Mouse (Mus musculus): ENCODE data around the gene Crk. TPM values are rescaled to one million over a fixed set of nuclear protein-coding genes. Genes with fewer than 3 reads are reported as not detected.
"Not testable (repeated sequence)": the region's sequence is repeated elsewhere in the genome, so short reads cannot be mapped to it uniquely, and the experiment has no call there.

Gene Crk
- polyA plus RNA-seq, 1 experiment from 2014 or later = 113 TPM

- no peaks in the 10 kb centered on the region for H3K36me3 ChIP-seq
- H3K9me3 ChIP-seq = no peaks in the 10 kb centered on the region
- WGBS = 90% methylated on average over 1 of the region's 1 CpGs
- H3K27ac ChIP-seq = no peak overlapping the region
- peaks cover 4% of the 10 kb centered on the region; the same call in 1 of the 2 replicates for H3K4me1 ChIP-seq
- DNase-seq (ENCODE audit: low spot score) = no peak
- H3K27me3 ChIP-seq (ENCODE audit: insufficient read depth, poor library complexity, severe bottlenecking) = no peaks in the 10 kb centered on the region
- H3K4me3 ChIP-seq = no peak overlapping the region
Measured at GRCm38 (mm10) chr11:75713949-75714348, 34.9 kb downstream of the Crk start.

GRCm38 (mm10) chr11:75715556-75715955 is 36.5 kb downstream of the Crk start:
- Histone ChIP-seq H3K27me3 (ENCODE audit: insufficient read depth, poor library complexity, severe bottlenecking) (no peaks in the 10 kb centered on the region), H3K36me3 (no peaks in the 10 kb centered on the region), H3K4me3 (peak overlapping the region; percentile 15; the same call in 1 of the 2 replicates), H3K9me3 (no peaks in the 10 kb centered on the region), H3K27ac (no peak overlapping the region), H3K4me1 (peaks cover 4% of the 10 kb centered on the region; the same call in 1 of the 2 replicates)
- WGBS = 18% methylated on average over 12 of the region's 12 CpGs
- DNase-seq (ENCODE audit: low spot score) = peak; percentile 70

DNA sequence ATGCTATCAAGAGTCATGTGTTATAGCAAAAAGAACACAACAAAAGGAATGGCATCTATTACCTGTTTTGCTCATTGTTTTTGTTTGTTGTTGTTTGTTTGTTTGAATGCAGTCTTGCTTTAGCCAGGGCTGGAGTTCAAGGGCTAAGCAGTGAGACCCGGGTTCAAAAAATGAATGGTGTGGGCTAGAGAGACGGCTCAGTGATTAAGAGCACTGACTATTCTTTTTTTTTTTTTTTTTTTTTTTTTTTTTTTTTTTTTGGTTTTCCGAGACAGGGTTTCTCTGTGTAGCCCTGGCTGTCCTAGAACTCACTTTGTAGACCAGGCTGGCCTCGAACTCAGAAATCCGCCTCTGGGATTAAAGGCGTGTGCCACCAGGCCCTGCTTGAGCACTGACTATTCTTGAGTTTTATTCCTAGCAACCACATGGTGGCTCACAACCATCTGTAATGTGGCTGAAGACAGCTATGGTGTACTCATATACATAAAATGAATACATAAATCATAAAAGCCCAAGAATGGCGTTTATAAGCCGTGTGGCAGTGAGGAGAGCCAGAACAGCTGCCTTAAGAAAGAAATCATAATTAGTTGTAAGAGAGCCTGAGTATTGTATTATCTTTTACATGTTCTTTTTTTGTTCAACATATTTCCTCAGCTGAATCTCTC is 37.7 kb downstream of the Crk start:
- Histone ChIP-seq H3K27me3 (ENCODE audit: insufficient read depth, poor library complexity, severe bottlenecking) (no peaks in the 10 kb centered on the region), H3K36me3 (no peaks in the 10 kb centered on the region), H3K4me3 (no peak overlapping the region), H3K9me3 (no peaks in the 10 kb centered on the region), H3K4me1 (peaks cover 4% of the 10 kb centered on the region; the same call in 1 of the 2 replicates), H3K27ac (no peak overlapping the region)
- WGBS = 88% methylated on average over 8 of the region's 8 CpGs
- DNase-seq (ENCODE audit: low spot score) = peak; percentile 27

DNA sequence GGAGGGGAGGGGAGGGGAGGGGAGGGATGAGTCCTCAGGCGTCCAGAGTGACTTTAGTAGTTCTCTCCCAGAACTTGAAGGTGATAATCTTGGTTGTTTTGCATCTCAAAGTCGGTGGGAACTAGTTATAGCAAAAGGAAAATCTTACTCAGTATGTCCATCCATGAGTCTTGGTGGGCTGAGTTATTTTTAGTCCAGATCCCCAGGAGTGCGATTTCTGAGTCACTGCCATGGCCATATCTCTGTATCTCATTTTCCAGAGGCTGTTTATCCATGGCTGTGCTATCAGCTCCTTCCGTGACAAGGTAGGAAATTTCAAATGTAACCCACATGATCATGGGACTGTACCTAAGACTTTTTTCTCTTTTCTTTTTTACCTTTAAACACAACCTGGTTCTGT is 43.3 kb downstream of the Crk start:
- DNase-seq (ENCODE audit: low spot score) = peak; percentile 54
- WGBS = 20% methylated on average over 4 of the region's 4 CpGs
- H3K9me3 ChIP-seq = no peaks in the 10 kb centered on the region
- no peak overlapping the region for H3K4me3 ChIP-seq
- no peaks in the 10 kb centered on the region for H3K36me3 ChIP-seq
- H3K4me1 ChIP-seq = peaks cover 10% of the 10 kb centered on the region
- no peak overlapping the region for H3K27ac ChIP-seq
- H3K27me3 ChIP-seq (ENCODE audit: insufficient read depth, poor library complexity, severe bottlenecking) = no peaks in the 10 kb centered on the region

DNA sequence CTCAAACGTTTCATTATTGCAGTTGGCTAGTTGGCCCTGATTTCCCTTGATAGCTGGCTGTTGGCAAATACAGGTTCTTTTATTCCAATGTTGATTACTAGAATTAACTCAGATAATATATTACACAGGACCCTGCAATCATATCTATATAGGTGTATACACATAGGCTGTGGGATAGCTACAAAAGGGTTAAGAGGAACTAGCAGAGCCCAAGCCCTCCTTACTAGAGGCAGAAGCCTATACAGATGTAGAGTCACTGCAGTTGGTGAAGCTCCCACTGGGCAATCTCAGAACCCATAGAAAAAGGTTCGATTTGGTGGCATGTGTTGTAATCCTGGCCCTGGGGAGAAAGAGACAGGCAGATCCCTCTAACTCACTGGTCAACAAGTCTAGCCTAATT is 48.1 kb downstream of the Crk start:
- 63% methylated on average over 2 of the region's 2 CpGs for WGBS
- no peak overlapping the region for H3K4me3 ChIP-seq
- no peaks in the 10 kb centered on the region for H3K9me3 ChIP-seq
- peak; percentile 56 for DNase-seq (ENCODE audit: low spot score)
- H3K27ac ChIP-seq = no peak overlapping the region
- peaks cover 21% of the 10 kb centered on the region for H3K4me1 ChIP-seq
- no peaks in the 10 kb centered on the region for H3K36me3 ChIP-seq
- no peaks in the 10 kb centered on the region for H3K27me3 ChIP-seq (ENCODE audit: insufficient read depth, poor library complexity, severe bottlenecking)

GRCm38 (mm10) chr11:75727659-75728058 is 48.6 kb downstream of the Crk start:
- WGBS = 89% methylated on average over 6 of the region's 6 CpGs
- H3K27ac ChIP-seq; H3K4me3 ChIP-seq; DNase-seq (ENCODE audit: low spot score); H3K9me3 ChIP-seq; H3K36me3 ChIP-seq; H3K27me3 ChIP-seq (ENCODE audit: insufficient read depth, poor library complexity, severe bottlenecking): not testable (repeated sequence)
- peaks cover 21% of the 10 kb centered on the region for H3K4me1 ChIP-seq

- Histone ChIP-seq H3K4me3 (peak within 1 kb of the TSS; percentile 98), H3K27me3 (ENCODE audit: insufficient read depth, poor library complexity, severe bottlenecking) (no peaks in the 10 kb centered on the region), H3K4me1 (peaks cover 45% of the 10 kb centered on the region), H3K36me3 (peaks cover under 1% of the 10 kb centered on the region; the same call in 1 of the 2 replicates), H3K9me3 (no peaks in the 10 kb centered on the region), H3K27ac (peak within 1 kb of the TSS; percentile 100)
- under 1% methylated on average over 76 of the region's 76 CpGs for WGBS
- DNase-seq (ENCODE audit: low spot score) = peak; percentile 98
Measured at GRCm38 (mm10) chr11:75732434-75733226, 53.6 kb downstream of the Crk start, which contains the start of gene Ywhae. Gene Ywhae (plus strand): TSS chr11:75732869.

- H3K4me3 ChIP-seq = peak overlapping the region; percentile 98
- WGBS = under 1% methylated on average over 52 of the region's 52 CpGs
- peaks cover 51% of the 10 kb centered on the region for H3K4me1 ChIP-seq
- H3K9me3 ChIP-seq = no peaks in the 10 kb centered on the region
- DNase-seq (ENCODE audit: low spot score) = peak; percentile 88
- H3K27me3 ChIP-seq (ENCODE audit: insufficient read depth, poor library complexity, severe bottlenecking) = no peaks in the 10 kb centered on the region
- H3K27ac ChIP-seq = peak overlapping the region; percentile 100
- peaks cover 8% of the 10 kb centered on the region for H3K36me3 ChIP-seq
Measured at GRCm38 (mm10) chr11:75733227-75733940, 54.3 kb downstream of the Crk start.

GRCm38 (mm10) chr11:75735462-75736252 is 56.6 kb downstream of the Crk start:
- Histone ChIP-seq H3K4me1 (peaks cover 58% of the 10 kb centered on the region), H3K36me3 (peaks cover 24% of the 10 kb centered on the region), H3K4me3 (peak overlapping the region; percentile 98), H3K27ac (no peak overlapping the region), H3K27me3 (ENCODE audit: insufficient read depth, poor library complexity, severe bottlenecking) (no peaks in the 10 kb centered on the region), H3K9me3 (no peaks in the 10 kb centered on the region)
- 85% methylated on average over 5 of the region's 5 CpGs for WGBS
- no peak for DNase-seq (ENCODE audit: low spot score)

- peaks cover 56% of the 10 kb centered on the region for H3K4me1 ChIP-seq
- no peak overlapping the region for H3K4me3 ChIP-seq
- no peaks in the 10 kb centered on the region for H3K27me3 ChIP-seq (ENCODE audit: insufficient read depth, poor library complexity, severe bottlenecking)
- H3K9me3 ChIP-seq = no peaks in the 10 kb centered on the region
- DNase-seq (ENCODE audit: low spot score) = no peak
- 70% methylated on average over 3 of the region's 3 CpGs for WGBS
- H3K36me3 ChIP-seq = peaks cover 25% of the 10 kb centered on the region
- no peak overlapping the region for H3K27ac ChIP-seq
Measured at GRCm38 (mm10) chr11:75736978-75737377, 57.9 kb downstream of the Crk start.

DNA sequence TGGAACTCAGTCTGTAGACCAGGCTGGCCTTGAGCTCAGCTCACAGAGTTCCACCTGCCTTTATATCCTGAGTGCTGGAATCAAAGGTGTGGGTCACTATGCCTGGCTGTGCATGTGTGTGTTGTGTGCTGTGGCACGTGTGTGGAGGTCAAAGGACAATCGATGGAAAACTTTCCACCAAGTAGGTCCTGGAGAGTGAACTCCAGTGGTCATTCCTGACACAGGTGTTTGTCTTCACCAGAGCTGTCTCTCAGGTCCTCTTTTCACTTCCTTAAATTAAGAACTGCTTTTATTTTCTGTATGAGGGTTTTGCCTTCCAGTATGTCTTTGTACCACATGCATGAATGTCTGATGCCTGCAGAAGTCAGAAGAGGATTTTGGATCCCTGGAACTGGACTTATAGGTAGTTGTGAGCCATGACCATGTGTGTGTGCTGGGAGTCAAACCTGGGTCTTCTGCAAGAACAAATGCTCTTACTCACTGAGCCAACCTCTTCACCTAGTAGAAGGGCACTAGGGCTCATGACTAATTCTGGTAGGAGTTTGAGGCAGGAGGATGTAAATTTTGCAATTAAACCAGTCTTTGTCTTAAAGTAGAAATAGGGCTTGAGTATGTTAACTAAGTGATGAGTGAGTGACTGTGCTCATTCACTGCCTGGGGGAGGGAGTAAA is 58.9 kb downstream of the Crk start:
- no peak for DNase-seq (ENCODE audit: low spot score)
- Histone ChIP-seq H3K27me3 (ENCODE audit: insufficient read depth, poor library complexity, severe bottlenecking) (no peaks in the 10 kb centered on the region), H3K9me3 (no peaks in the 10 kb centered on the region), H3K36me3 (peaks cover 32% of the 10 kb centered on the region), H3K27ac (no peak overlapping the region), H3K4me3 (no peak overlapping the region), H3K4me1 (peaks cover 50% of the 10 kb centered on the region)
- WGBS = 78% methylated on average over 2 of the region's 2 CpGs

GRCm38 (mm10) chr11:75738477-75738821 is 59.4 kb downstream of the Crk start:
- no peak overlapping the region for H3K27ac ChIP-seq
- H3K4me3 ChIP-seq = no peak overlapping the region
- DNase-seq (ENCODE audit: low spot score) = no peak
- WGBS = 91% methylated on average over 7 of the region's 7 CpGs
- no peaks in the 10 kb centered on the region for H3K9me3 ChIP-seq
- peaks cover 50% of the 10 kb centered on the region for H3K4me1 ChIP-seq
- H3K36me3 ChIP-seq = peaks cover 36% of the 10 kb centered on the region
- H3K27me3 ChIP-seq (ENCODE audit: insufficient read depth, poor library complexity, severe bottlenecking) = no peaks in the 10 kb centered on the region
